Mouse (Mus musculus) limb, embryonic 14.5 days (tissue): Measurements from ENCODE around the gene Zfp628. TPM values are rescaled to one million over a fixed set of nuclear protein-coding genes. Genes with fewer than 3 reads are reported as not detected.

Experiments used
- ATAC-seq: fragments of 200-750 bp; cut with Nextera tagmentation; 2 replicates; pipeline ENCODE4 v1.8.0; 2017; ENCODE audit warnings: low read depth, moderate number of reproducible peaks, moderate TSS enrichment; ENCODE audit not compliant: low FRiP score
- DNase-seq: peaks from one replicate; pipeline ENCODE4 v3.0.0-alpha.2; 2015; ENCODE audit warnings: low spot score
- H3K27ac ChIP-seq: fragments of 300-500 bp; sonication (generic); replicated peaks from 2 replicates; pipeline ENCODE4 v1.5.1; 2014; ENCODE audit warnings: low read depth, mild to moderate bottlenecking, low read length, moderate library complexity, mixed read lengths
- H3K27me3 ChIP-seq: fragments of 300-500 bp; sonication (generic); 2 replicates; pipeline ENCODE4 v1.6.1; 2014; ENCODE audit warnings: low read length, mixed read lengths; ENCODE audit not compliant: control insufficient read depth, insufficient read depth
- H3K36me3 ChIP-seq: fragments of 300-500 bp; sonication (generic); 2 replicates; pipeline ENCODE4 v1.6.1; 2014; ENCODE audit warnings: mild to moderate bottlenecking, low read length, moderate library complexity, mixed read lengths; ENCODE audit not compliant: control insufficient read depth, insufficient read depth
- H3K4me1 ChIP-seq: fragments of 300-500 bp; sonication (generic); 2 replicates; pipeline ENCODE4 v1.6.1; 2014; ENCODE audit warnings: antibody characterized with exemption, low read length, mixed read lengths; ENCODE audit not compliant: control insufficient read depth, insufficient read depth
- H3K4me2 ChIP-seq: fragments of 300-500 bp; sonication (generic); replicated peaks from 2 replicates; pipeline ENCODE4 v1.6.1; 2014; ENCODE audit warnings: low read depth, mild to moderate bottlenecking, low read length, moderate library complexity; ENCODE audit not compliant: severe bottlenecking
- H3K4me3 ChIP-seq: fragments of 300-500 bp; sonication (generic); replicated peaks from 2 replicates; pipeline ENCODE4 v1.5.1; 2014; ENCODE audit warnings: low read length
- H3K9ac ChIP-seq: fragments of 300-500 bp; sonication (generic); 2 replicates; pipeline ENCODE4 v1.6.1; 2014; ENCODE audit warnings: mild to moderate bottlenecking, low read depth, low read length, moderate library complexity; ENCODE audit not compliant: severe bottlenecking
- H3K9me3 ChIP-seq: fragments of 300-500 bp; sonication (generic); 2 replicates; pipeline ENCODE4 v1.6.1; 2016; ENCODE audit warnings: low read length; ENCODE audit not compliant: control insufficient read depth
- POLR2A ChIP-seq: fragments of 200-500 bp; IDR thresholded peaks from 2 replicates; pipeline ENCODE4 v1.8.0; 2012; ENCODE audit warnings: inconsistent platforms, mild to moderate bottlenecking, moderate library complexity, borderline replicate concordance; ENCODE audit not compliant: insufficient read depth, insufficient read length; ENCODE audit errors: extremely low read depth
- WGBS: fragments of 180-500 bp; shearing (Covaris S2); extraction: QIAGEN DNeasy Blood & Tissue Kit; methylation state at CpG from one replicate; pipeline ENCODE4 v1.1.7; 2014; 5-methylcytosine and 5-hydroxymethylcytosine counted together
- polyA plus RNA-seq, 2 experiments: library from polyadenylated mRNA; depleted of rRNA in 1 of 2; stranded (reverse) in 1 of 2; unstranded in 1 of 2; fragments of >200 nt; fragmentation: Nextera tagmentation in 1 of 2; extraction: Ambion mirVana in 1 of 2; gene quantifications; 2 replicates each; pipeline versions ENCODE4 v1.2.1 to v1.2.3; 2012 to 2014

Zfp628 gene
- polyA plus RNA-seq (2012; rRNA removed) (13.4 and 22.3 TPM in 2 replicates), polyA plus RNA-seq (2014; fragmentation: Nextera tagmentation; extraction: Ambion mirVana) (4.0 and 4.6 TPM in 2 replicates)

- no peaks in the 10 kb centered on the region for H3K9me3 ChIP-seq
- H3K27ac ChIP-seq: peak within 1 kb of the TSS; percentile 98
- TF ChIP-seq POLR2A: peak; percentile 63; the same call in 1 of the 2 replicates
- WGBS: under 1% methylated on average over 50 of the region's 56 CpGs
- H3K4me3 ChIP-seq: peak within 1 kb of the TSS; percentile 63
- peak within 1 kb of the TSS; percentile 83 for H3K4me2 ChIP-seq
- H3K4me1 ChIP-seq: peaks cover 9% of the 10 kb centered on the region
- ATAC-seq (peak; percentile 93), DNase-seq (peak; percentile 99)
- no peaks in the 10 kb centered on the region for H3K27me3 ChIP-seq
- peak within 1 kb of the TSS; percentile 88 for H3K9ac ChIP-seq
- peaks cover 24% of the 10 kb centered on the region for H3K36me3 ChIP-seq
These were observed at the start of gene Zfp628 for GRCm38 (mm10) chr7:4915007-4915665. TSS of gene Zfp628 (plus strand) at chr7:4915217.

- ATAC-seq: peak; percentile 100
These were observed 49.2 kb upstream of the Zfp628 start for GRCm38 (mm10) chr7:4865579-4866493.

GRCm38 (mm10) chr7:4866631-4867180 lies 48.3 kb upstream of the Zfp628 start:
- H3K4me2 ChIP-seq: peak overlapping the region; percentile 59
- no peaks in the 10 kb centered on the region for H3K36me3 ChIP-seq
- H3K9me3 ChIP-seq: no peaks in the 10 kb centered on the region
- 46% methylated on average over 10 of the region's 10 CpGs for WGBS
- peak overlapping the region; percentile 60 for H3K9ac ChIP-seq
- peak overlapping the region; percentile 68 for H3K27ac ChIP-seq
- H3K4me1 ChIP-seq: no peaks in the 10 kb centered on the region
- H3K4me3 ChIP-seq: peak overlapping the region; percentile 53
- TF ChIP-seq POLR2A: no peak
- DNase-seq (no peak), ATAC-seq (no peak; the same call in 1 of the 2 replicates)
- no peaks in the 10 kb centered on the region for H3K27me3 ChIP-seq

More at GRCm38 (mm10) chr7:4865579-4866493, 49.2 kb upstream of the Zfp628 start:
- H3K4me3 ChIP-seq: peak overlapping the region; percentile 53
- WGBS: 6% methylated on average over 40 of the region's 40 CpGs
- H3K36me3 ChIP-seq: no peaks in the 10 kb centered on the region
- TF ChIP-seq POLR2A: peak; percentile 66; the same call in 1 of the 2 replicates
- DNase-seq: peak; percentile 99
- H3K4me2 ChIP-seq: peak overlapping the region; percentile 59
- peak overlapping the region; percentile 68 for H3K27ac ChIP-seq
- H3K4me1 ChIP-seq: no peaks in the 10 kb centered on the region
- peak overlapping the region; percentile 60 for H3K9ac ChIP-seq
- H3K9me3 ChIP-seq: no peaks in the 10 kb centered on the region
- H3K27me3 ChIP-seq: no peaks in the 10 kb centered on the region

GRCm38 (mm10) chr7:4870133-4870532 lies 44.9 kb upstream of the Zfp628 start, which contains the start of gene Isoc2b:
TSS of gene Isoc2b (minus strand) at chr7:4870258.
- no peak for TF ChIP-seq POLR2A
- H3K4me3 ChIP-seq: no peak within 1 kb of the TSS
- DNase-seq (no peak), ATAC-seq (no peak)
- H3K27ac ChIP-seq: no peak within 1 kb of the TSS
- H3K9ac ChIP-seq: no peak within 1 kb of the TSS
- no peaks in the 10 kb centered on the region for H3K4me1 ChIP-seq
- H3K9me3 ChIP-seq: no peaks in the 10 kb centered on the region
- H3K4me2 ChIP-seq: no peak within 1 kb of the TSS
- H3K36me3 ChIP-seq: no peaks in the 10 kb centered on the region
- no peaks in the 10 kb centered on the region for H3K27me3 ChIP-seq
- WGBS: 51% methylated on average over 6 of the region's 6 CpGs
